Mouse (Mus musculus) forebrain, embryonic 11.5 days (tissue): Measurements from ENCODE around the gene Gm17018. TPM values are rescaled to one million over a fixed set of nuclear protein-coding genes. Genes with fewer than 3 reads are reported as not detected.
"Not testable (repeated sequence)": the region's sequence is repeated elsewhere in the genome, so short reads cannot be mapped to it uniquely, and the experiment has no call there.

Experiments
- ATAC-seq: fragments of 200-750 bp; cut with Nextera tagmentation; replicated peaks from 2 replicates; pipeline ENCODE4 v1.8.0; 2017; ENCODE audit warnings: moderate TSS enrichment; ENCODE audit not compliant: low FRiP score
- DNase-seq: peaks from one replicate; pipeline ENCODE4 v3.0.0-alpha.2; 2017; ENCODE audit warnings: low spot score
- H3K27ac ChIP-seq: fragments of 300-500 bp; sonication (generic); 2 replicates; pipeline ENCODE4 v1.5.1; 2014; ENCODE audit warnings: low read depth, low read length
- H3K27me3 ChIP-seq: fragments of 300-500 bp; sonication (generic); 2 replicates; pipeline ENCODE4 v1.6.1; 2014; ENCODE audit warnings: mild to moderate bottlenecking, low read length, mixed read lengths; ENCODE audit not compliant: control insufficient read depth, insufficient read depth
- H3K36me3 ChIP-seq: fragments of 300-500 bp; sonication (generic); 2 replicates; pipeline ENCODE4 v1.6.1; 2014; ENCODE audit warnings: mild to moderate bottlenecking, low read length, moderate library complexity, mixed read lengths; ENCODE audit not compliant: control insufficient read depth, insufficient read depth
- H3K4me1 ChIP-seq: fragments of 300-500 bp; sonication (generic); replicated peaks from 2 replicates; pipeline ENCODE4 v1.6.1; 2014; ENCODE audit warnings: low read length, mixed read lengths; ENCODE audit not compliant: control insufficient read depth, insufficient read depth
- H3K4me2 ChIP-seq: fragments of 300-500 bp; sonication (generic); 2 replicates; pipeline ENCODE4 v1.6.1; 2014; ENCODE audit warnings: low read depth, mild to moderate bottlenecking, low read length, moderate library complexity, mixed read lengths; ENCODE audit not compliant: severe bottlenecking
- H3K4me3 ChIP-seq: fragments of 300-500 bp; sonication (generic); 2 replicates; pipeline ENCODE4 v1.5.1; 2014; ENCODE audit warnings: low read depth, low read length
- H3K9ac ChIP-seq: fragments of 300-500 bp; sonication (generic); 2 replicates; pipeline ENCODE4 v1.6.1; 2014; ENCODE audit warnings: low read length
- H3K9me3 ChIP-seq: fragments of 300-500 bp; sonication (generic); 2 replicates; pipeline ENCODE4 v1.6.1; 2016; ENCODE audit warnings: low read length, mixed read lengths; ENCODE audit not compliant: control insufficient read depth
- WGBS: fragments of 180-500 bp; shearing (Covaris S2); extraction: QIAGEN DNeasy Blood & Tissue Kit; methylation state at CpG from one replicate; pipeline ENCODE4 v1.1.7; 2014; 5-methylcytosine and 5-hydroxymethylcytosine counted together
- polyA plus RNA-seq: library from polyadenylated mRNA; unstranded; fragments of >200 nt; fragmentation: Nextera tagmentation; extraction: Ambion mirVana; gene quantifications from 2 replicates; pipeline ENCODE4 v1.2.1, GENCODE M21; 2014

Gene Gm17018
- polyA plus RNA-seq, 1 experiment from 2014 or later = 49.7 TPM

DNA sequence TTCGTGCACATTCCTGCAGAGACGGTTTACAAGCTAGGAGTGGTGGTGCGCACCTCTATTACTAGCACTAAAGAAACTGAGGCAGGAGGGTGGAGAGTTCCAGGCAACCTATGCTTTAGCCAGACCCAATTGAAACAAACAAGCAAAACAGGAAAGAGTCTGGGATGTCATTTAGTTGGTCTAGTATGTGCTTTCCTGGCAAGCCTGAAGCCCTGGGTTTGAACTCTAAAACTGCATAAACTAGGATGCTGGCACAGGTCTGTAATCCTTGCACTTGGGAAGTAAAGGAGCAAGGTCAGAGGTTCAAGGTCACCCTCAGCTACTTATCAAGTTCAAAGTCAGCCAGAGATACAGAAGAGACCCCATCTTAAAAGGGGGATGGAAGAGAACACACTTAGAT lies 18.4 kb upstream of the Gm17018 start:
- Histone ChIP-seq H3K4me3 (peak overlapping the region; percentile 37), H3K4me2 (peak overlapping the region; percentile 74), H3K9me3 (no peaks in the 10 kb centered on the region), H3K27me3 (peaks cover 45% of the 10 kb centered on the region), H3K4me1 (peaks cover 13% of the 10 kb centered on the region; the same call in 1 of the 2 replicates), H3K9ac (peak overlapping the region; percentile 53), H3K27ac (no peak overlapping the region), H3K36me3 (no peaks in the 10 kb centered on the region)
- ATAC-seq = no peak
- DNase-seq = no peak
- WGBS = 12% methylated on average over 3 of the region's 3 CpGs

DNA sequence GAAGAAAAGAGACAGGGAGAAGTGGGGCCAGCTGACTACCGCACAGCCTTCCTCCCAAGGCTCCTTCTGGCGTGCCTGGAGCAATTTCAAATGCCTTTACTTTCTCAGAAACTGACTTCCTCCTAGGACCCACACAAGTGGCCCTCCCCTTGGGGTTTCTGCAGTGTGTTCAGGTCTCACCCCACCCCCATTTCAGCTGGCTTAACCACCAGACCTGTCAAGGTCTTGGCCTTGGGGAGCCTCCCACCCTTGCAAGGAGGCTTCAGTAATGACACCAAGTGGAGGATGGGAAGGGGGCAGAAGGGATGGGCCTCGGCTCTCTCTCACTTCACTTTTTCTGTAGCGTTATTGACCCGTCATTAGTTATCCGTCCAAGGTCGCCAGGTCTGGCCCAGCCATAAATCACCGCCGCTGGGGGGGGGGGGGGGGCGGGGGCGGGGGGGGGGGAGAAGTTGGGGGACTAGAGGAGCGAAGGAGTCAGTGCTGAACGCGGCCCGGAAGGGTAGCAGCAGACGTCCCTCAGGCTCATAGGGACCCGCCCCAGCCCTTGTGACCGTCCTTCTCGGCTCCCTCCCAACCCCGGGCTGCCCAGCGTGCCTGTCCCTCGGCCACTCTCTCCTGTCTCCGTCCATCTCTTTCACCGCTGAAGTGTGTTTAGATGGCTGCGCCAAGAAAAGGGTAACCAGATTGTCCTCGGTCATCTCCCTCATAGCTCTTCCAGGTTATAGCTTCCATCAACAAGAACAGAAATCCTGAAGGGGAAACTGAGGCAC lies 16.1 kb upstream of the Gm17018 start:
- peaks cover 13% of the 10 kb centered on the region; the same call in 1 of the 2 replicates for H3K4me1 ChIP-seq
- DNase-seq = no peak
- peak overlapping the region; percentile 24 for H3K4me3 ChIP-seq
- no peak for ATAC-seq
- H3K9ac ChIP-seq = no peak overlapping the region; the same call in 1 of the 2 replicates
- peaks cover 45% of the 10 kb centered on the region for H3K27me3 ChIP-seq
- H3K36me3 ChIP-seq = no peaks in the 10 kb centered on the region
- H3K9me3 ChIP-seq = no peaks in the 10 kb centered on the region
- no peak overlapping the region for H3K27ac ChIP-seq
- peak overlapping the region; percentile 66 for H3K4me2 ChIP-seq
- under 1% methylated on average over 22 of the region's 26 CpGs for WGBS

DNA sequence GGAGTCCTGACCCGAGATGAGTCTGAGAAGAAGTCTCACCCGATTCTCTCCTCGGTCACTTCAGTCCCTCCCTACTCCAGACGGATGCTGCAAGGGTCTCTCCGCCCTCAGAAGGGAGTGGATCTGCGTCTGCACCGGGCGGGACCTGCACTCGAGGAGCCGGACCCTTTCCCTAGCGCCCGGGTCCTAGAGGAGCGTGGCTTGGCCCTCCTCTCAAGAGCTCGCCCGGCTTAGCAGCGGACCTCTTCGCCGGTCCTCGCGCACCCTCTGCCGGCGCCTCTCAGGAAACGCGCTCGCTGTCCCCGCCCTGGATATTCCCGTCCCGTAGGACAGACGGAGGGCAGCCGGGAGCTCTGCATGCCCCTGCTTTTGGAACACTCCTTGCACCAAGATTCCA lies 15.5 kb upstream of the Gm17018 start:
- Histone ChIP-seq H3K4me3 (peak overlapping the region; percentile 24), H3K4me1 (peaks cover 13% of the 10 kb centered on the region; the same call in 1 of the 2 replicates), H3K27me3 (peaks cover 44% of the 10 kb centered on the region), H3K9me3 (no peaks in the 10 kb centered on the region), H3K27ac (no peak overlapping the region), H3K36me3 (no peaks in the 10 kb centered on the region), H3K9ac (no peak overlapping the region; the same call in 1 of the 2 replicates), H3K4me2 (peak overlapping the region; percentile 66)
- DNase-seq = peak; percentile 91
- ATAC-seq = peak; percentile 68
- WGBS = under 1% methylated on average over 30 of the region's 30 CpGs

DNA sequence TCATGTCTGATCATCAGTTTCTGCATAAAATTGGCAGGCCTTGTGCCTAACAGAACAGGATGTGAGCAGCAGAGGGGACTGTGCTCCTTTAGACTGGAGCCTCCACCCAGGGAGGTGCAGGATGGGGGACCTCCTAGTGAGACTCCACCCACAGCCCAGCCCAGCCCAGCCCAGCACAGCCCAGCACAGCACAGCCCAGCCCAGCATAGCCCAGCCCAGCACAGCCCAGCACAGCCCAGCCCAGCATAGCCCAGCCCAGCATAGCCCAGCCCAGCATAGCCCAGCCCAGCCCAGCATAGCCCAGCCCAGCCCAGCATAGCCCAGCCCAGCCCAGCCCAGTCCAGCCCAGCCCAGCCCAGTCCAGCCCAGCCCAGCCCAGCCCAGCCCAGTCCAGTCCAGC lies 12.2 kb upstream of the Gm17018 start:
- not testable (repeated sequence) for H3K4me3 ChIP-seq, H3K9ac ChIP-seq, H3K9me3 ChIP-seq, H3K27ac ChIP-seq, H3K4me2 ChIP-seq, H3K36me3 ChIP-seq, DNase-seq, H3K4me1 ChIP-seq
- peaks cover 19% of the 10 kb centered on the region for H3K27me3 ChIP-seq
- 0 out of 2 replicates have a peak, but pooled peaks have one; percentile 49 for ATAC-seq

DNA sequence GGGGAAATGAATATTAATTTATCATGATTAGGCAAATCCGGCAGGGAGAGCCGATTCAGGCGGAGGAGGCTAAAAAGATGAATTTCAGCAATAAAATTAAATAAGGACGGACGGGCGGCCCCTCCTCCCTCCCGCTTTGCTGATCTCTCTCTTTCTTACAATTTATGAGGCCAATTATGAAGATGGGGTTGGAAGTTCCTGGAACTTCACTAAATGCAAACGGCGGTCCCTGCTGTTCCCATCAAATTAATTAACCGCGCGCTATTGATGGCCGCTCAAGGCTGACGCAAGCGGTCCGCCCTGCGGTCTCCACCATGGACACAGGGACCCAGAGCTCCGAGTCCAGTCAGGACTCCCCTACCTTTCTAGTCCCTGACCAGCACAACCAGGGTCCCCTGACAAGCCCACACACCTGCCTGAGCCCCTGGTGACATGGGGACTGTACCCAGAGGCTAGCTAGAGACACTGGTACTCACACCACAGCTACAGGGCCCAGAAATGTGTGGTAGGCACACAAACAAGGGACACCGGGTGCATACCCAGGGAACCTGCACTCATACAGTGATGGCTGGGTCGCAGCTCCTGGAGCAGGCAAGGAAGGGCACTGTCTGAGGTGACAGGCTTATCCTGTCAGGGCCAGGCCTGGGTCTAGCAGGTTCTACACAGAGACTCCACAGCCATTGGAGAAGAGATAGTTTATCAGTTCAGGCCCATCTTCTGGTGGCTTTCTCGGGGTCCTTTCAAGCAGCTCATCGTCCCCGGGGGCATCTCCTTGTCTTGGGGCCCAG lies 11.1 kb upstream of the Gm17018 start:
- Histone ChIP-seq H3K36me3 (no peaks in the 10 kb centered on the region), H3K9ac (no peak overlapping the region), H3K4me3 (no peak overlapping the region), H3K4me1 (peaks cover 5% of the 10 kb centered on the region; the same call in 1 of the 2 replicates), H3K4me2 (no peak overlapping the region), H3K27me3 (peaks cover 11% of the 10 kb centered on the region), H3K9me3 (no peaks in the 10 kb centered on the region), H3K27ac (no peak overlapping the region)
- 73% methylated on average over 23 of the region's 23 CpGs for WGBS
- ATAC-seq = no peak
- no peak for DNase-seq

DNA sequence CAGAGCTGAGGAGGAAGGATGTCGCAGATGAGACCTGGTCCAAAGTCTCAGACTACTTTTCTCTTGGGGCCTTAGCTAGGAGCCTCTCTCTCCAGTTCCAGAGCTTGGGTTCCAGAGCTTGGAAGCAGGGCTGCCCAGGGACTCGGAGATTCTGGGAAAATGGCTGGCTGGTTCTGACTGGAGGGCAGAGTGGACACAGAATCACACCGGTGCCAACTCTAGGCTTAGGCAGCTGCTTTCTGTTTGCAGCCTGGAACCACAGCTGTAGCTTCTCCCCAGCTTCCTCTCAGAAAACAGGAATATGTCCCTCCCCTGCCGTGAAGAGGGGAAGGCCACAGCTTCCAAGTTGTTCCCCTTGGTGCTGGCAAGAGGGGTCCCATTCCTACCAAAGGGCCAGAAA lies 10.5 kb upstream of the Gm17018 start:
- DNase-seq (no peak), ATAC-seq (no peak)
- Histone ChIP-seq H3K9me3 (no peaks in the 10 kb centered on the region), H3K27ac (no peak overlapping the region), H3K4me2 (no peak overlapping the region), H3K27me3 (peaks cover 8% of the 10 kb centered on the region), H3K4me1 (no peaks in the 10 kb centered on the region), H3K4me3 (no peak overlapping the region), H3K36me3 (no peaks in the 10 kb centered on the region), H3K9ac (no peak overlapping the region)
- 85% methylated on average over 4 of the region's 4 CpGs for WGBS

DNA sequence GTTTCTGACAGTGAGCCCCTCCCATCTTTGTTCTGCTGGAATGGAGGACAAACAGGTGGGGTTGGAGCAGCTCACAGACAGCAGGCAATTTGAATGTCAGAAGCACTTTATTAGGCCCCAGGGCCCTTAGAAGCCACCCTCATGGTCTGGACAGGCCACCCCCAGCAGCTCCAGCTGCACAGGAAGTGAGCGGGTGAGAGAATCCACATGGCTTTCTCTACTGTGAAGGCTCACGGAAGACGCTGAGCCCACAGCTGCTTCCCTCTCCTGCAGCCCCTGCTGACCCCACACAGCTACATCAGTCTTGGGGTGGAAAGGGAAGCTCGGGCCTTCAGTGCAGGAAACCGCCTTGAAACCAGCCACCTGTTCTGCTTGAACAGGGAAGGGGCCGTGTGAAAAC lies 8.2 kb upstream of the Gm17018 start:
- no peaks in the 10 kb centered on the region for H3K9me3 ChIP-seq
- no peaks in the 10 kb centered on the region for H3K4me1 ChIP-seq
- 92% methylated on average over 6 of the region's 6 CpGs for WGBS
- no peaks in the 10 kb centered on the region; the same call in 1 of the 2 replicates for H3K27me3 ChIP-seq
- ATAC-seq (no peak), DNase-seq (no peak)
- H3K9ac ChIP-seq = no peak overlapping the region
- H3K27ac ChIP-seq = no peak overlapping the region
- no peak overlapping the region for H3K4me2 ChIP-seq
- H3K36me3 ChIP-seq = no peaks in the 10 kb centered on the region
- H3K4me3 ChIP-seq = no peak overlapping the region

DNA sequence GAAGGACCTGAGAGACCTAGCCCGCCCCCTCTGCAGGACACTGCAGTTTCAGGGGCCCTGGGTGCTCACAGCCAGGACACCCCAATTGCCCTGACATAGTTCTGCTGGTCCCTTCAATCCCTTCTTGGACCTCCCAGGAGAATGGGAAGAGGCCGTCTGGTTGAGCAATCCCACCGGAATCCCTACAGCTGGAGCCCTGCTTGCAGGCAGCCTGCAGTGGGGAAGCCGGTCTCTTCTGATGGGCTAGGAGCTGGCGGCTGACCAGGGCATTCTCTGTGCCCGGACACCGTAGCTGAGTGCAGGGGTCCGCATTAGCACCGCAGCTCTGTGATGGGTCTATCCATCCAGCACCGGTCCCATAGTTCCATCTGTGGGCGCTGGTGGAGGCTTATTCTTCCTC lies 6.3 kb upstream of the Gm17018 start:
- no peaks in the 10 kb centered on the region for H3K9me3 ChIP-seq
- no peak for ATAC-seq
- DNase-seq = no peak
- H3K4me3 ChIP-seq = no peak overlapping the region
- no peaks in the 10 kb centered on the region for H3K4me1 ChIP-seq
- H3K27ac ChIP-seq = no peak overlapping the region
- H3K36me3 ChIP-seq = no peaks in the 10 kb centered on the region; the same call in 1 of the 2 replicates
- WGBS = 94% methylated on average over 11 of the region's 11 CpGs
- H3K4me2 ChIP-seq = no peak overlapping the region
- no peak overlapping the region for H3K9ac ChIP-seq
- no peaks in the 10 kb centered on the region for H3K27me3 ChIP-seq
